Mouse (Mus musculus) cerebellum, adult 8-10 months (tissue): ENCODE measurements around the gene Kcnk7.

ENCODE experiments used
- DNase-seq: peaks from one replicate; pipeline ENCODE4 v3.0.0; 2022

The Kcnk7 gene

DNA sequence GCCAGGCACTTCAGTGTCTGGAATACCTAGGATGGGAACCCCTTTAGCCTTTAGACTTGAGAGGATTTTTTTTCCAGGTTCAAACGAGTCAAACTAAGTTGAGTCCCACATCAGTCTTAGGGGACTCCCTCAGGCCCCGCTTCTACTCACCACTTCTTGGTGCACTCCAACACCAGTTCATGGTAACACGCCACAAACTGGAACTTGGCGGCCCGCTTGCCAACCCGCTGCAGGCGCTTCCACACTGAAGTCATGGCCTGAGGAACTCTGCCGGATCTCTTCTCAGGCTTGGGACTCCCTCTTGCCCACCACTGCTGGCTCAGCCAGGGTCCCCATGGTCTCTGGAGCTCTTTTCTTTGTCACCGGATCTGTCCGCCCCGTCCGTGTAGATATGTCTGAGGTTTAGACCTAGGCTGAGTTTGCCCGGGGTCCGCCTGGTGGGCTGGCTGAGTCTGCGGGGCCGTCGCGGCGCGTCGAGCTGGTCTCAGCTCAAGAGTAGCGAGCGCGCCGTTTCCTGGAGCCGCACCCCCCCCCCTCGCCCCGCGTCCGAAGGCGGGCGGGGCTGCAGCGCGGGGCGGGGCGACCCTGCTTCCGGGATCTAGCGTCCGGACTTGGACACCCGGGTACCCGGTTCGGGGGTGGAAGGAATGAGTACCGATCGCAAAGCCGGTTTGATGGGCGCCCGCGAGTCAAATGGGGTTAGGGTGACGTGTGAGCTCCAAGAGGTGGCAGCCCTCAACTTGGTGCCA lies 21.8 kb downstream of the Kcnk7 start, which contains the start of gene Ehbp1l1:
Gene Ehbp1l1, minus strand, starts transcription at position 551 of the 749 bp plus-strand sequence.
- no peak for DNase-seq

DNA sequence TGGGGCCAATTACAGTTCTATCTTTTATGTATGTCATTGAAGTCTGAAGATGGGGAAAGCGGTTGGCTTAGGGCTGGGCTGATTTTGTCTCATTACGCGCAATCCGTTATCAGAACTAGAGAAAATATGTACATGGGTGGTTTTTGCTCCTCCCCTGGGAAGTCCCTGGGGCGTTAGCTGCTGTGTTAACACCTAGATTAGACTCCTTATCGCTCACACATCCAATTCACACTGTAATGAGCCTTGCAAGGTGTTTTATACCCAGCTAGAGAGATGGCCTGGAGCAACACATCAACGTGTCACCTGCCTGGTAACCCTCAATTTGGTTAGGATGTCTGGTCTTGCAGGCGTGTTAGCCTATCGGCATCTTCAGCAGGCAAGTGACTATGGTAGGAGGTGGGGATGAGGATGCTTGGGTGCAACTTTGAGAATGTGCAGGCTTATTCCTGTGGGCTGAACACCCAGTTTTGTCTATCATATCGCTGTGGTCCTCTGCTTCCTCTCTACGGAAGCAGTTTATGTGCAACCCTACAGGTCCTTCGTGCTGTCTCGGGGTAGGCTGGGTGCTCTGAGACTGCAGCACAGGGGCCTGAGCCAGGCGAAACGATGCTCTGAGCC lies 22.9 kb downstream of the Kcnk7 start:
- DNase-seq, result no peak

DNA sequence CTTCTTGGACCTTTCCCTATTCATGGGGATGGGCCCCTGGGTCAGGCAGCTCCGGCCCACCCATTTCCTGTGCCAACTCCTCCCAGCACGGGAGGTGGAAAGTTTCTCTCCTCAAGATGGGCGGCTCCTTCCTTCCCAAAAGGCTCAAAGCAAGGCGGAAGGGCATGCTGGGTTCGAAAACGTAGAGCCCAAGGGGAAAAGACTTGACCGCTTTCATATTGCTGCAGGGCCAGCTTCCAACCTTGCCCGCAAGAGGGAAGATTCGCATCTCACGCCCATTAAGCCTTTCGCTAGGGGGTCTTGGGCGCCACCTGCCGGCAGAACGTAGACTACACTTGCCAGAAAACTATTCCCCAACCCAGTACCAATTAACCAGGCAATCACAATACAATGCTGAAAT lies 23.5 kb downstream of the Kcnk7 start:
- peak; percentile 87 for DNase-seq

DNA sequence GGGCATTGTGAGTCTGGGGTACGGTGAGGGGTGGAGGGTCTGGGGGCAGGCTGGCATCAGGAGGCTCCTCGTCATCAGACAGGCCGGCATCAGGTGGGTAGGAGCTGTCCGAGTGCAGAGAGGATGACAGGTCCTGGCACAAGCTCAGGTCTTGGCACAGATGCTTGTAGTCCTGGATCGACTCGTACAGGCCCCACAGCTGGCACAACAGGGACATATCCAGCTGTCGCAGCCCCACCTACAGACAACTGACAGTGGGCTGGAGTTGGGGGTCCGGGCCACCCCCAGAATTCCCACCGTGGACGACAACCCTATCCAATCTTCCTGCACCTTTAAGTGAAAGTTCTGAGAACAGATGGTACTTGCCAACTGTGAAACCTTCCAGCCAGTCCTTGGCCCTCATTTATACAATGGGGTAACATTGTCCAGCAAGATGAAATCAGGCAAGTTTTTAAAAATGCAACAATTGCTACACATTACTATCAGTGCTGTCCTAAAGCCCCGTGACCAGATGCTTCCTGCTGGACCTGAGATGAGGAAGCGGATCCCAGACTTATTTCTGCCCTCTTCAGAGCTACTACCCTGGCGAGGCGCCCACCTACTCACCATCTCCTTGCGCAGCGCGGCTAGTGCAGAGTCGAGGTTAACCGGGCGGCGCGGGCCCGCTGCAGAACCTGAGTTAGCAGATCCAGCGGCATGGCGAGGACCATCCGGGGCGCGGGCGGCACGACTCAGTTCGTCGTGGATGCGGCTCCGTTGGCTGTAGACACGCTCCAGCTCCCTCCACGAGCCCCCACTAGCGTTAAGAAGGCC lies 24.7 kb downstream of the Kcnk7 start:
- DNase-seq, result peak; percentile 61

DNA sequence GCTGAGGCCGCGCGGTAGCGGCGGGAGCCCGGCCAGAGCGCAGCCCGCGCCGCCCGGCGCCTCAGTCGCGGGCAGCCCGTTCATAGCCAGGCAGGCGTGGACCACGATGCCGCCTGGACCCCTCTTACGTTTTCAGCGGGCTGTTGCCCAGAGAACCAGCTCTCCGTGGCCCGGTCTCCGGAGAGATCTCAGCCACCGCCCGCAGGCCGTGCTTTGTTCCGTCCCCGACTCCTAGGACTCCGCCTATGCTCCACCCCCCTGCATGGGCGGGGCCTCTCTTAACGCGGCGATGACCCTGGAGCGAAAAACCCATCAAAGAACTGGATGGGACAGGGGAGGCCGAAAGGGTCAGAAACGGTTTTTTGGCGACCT lies 25.3 kb downstream of the Kcnk7 start, which contains the start of gene Fam89b:
Gene Fam89b, minus strand, starts transcription at position 210 of the 372 bp plus-strand sequence.
- peak; percentile 77 for DNase-seq

DNA sequence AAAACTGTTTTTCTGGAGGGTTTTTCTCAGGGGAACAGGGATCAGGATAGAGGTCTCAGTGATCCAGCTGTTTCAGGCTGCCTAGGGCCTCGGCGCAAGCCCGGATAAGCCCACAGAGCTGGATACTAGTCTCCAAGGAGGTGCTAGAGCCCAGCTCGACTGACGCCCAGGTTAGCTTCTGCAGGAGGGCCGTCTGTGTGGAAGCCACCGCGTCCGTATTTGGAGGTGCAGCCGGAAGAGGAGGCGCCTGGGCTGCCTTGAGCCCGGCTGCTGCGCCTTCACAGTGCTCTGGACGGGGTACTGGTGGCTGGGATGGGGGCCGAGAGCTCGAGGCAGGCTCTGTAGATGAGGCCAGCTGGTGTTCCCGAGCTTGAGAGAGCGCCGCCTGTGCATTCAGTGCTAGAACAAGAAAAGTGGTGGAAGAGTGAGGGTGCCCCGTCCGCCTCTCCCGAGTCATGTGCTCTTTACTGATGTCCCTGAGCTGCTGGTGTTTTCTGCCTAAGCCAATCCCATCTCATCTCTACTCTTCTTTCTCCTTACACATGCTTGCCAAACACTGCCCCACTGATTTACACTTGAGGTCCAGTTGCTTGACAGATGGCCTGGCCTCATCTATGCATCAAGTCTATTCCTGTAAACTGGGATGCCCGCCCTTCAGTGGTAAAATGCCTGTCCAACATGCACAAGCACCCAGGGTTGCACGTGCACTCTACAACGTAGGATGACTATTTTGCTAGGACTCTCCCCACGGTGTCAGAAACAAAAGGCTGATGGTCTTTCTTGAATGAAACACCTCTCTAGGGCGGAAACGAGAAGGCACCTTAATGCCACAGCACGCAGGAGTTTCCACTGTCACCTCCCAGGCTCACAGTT lies 26.4 kb downstream of the Kcnk7 start:
- peak; percentile 52 for DNase-seq

DNA sequence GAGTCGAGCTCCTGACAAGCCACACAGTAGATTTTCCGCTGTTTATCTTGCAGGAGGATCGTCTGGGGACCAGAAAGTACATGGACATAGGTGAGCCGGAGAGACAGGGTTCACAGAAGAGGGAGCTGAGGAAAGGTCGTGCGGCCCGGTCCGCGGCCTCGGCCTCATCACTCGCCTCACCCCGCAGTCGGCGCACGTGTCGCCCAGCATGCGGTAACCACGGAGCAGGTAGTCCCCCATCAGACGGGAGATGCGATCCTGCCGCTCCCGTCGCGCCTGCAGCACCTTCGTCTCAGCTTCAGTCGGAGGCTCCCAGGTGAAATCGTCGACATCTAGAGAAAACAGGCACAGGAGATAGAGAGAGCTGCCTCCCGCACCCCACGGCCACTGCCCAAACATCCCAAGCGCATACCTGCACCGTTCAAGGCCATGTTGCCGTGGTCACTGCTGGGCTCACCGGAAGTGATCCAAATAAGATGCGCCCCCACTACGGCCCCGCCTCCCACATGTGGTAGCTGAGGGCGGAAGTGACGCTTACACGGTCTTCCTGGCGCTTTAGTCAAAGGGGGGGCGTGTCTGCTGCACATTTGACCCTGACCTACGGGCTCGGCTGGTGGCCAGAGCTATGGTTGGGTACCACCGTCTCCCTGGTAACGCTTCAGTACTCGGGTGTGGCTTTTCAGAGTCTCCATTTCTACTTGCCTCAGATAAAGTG lies 27.3 kb downstream of the Kcnk7 start:
- DNase-seq, result peak; percentile 89

DNA sequence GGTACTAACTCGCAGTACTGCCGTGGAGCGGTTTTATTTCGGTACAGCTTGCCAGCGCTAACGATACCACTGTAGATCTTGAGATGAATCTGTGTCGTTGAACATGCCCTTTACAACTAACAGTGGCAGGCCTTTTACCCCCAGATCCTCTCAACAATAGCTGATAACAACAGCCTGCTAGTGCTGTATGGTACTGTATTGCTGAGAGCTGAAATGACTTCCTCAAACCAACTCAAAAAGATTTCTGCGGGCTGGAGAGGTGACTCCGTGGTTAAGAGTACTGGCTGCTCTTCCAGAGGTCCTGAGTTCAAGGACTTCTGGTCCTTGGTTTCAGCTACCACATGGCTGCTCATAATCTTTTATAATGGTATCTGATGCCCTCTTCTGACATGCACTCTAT lies 30.2 kb downstream of the Kcnk7 start:
- DNase-seq, result no peak

DNA sequence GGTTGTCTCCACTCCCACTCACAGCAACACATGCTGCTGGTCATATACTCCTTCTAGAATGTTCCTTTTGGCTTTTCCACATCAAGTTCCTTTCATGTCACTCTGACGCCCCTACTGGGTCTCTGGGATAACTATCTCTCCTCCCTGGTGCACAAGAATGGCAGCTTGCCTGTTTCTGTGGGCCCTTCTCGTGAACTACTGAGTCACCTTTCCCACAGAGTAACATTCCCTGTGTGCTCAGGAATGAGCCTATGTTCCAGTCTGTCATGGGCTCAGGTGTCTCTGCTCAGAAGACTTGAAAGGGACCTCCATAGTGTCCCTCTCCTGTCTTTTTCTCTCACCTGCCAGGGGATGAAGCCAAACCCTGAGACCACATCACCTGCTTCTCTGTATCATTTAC lies 35.3 kb downstream of the Kcnk7 start:
- no peak for DNase-seq

DNA sequence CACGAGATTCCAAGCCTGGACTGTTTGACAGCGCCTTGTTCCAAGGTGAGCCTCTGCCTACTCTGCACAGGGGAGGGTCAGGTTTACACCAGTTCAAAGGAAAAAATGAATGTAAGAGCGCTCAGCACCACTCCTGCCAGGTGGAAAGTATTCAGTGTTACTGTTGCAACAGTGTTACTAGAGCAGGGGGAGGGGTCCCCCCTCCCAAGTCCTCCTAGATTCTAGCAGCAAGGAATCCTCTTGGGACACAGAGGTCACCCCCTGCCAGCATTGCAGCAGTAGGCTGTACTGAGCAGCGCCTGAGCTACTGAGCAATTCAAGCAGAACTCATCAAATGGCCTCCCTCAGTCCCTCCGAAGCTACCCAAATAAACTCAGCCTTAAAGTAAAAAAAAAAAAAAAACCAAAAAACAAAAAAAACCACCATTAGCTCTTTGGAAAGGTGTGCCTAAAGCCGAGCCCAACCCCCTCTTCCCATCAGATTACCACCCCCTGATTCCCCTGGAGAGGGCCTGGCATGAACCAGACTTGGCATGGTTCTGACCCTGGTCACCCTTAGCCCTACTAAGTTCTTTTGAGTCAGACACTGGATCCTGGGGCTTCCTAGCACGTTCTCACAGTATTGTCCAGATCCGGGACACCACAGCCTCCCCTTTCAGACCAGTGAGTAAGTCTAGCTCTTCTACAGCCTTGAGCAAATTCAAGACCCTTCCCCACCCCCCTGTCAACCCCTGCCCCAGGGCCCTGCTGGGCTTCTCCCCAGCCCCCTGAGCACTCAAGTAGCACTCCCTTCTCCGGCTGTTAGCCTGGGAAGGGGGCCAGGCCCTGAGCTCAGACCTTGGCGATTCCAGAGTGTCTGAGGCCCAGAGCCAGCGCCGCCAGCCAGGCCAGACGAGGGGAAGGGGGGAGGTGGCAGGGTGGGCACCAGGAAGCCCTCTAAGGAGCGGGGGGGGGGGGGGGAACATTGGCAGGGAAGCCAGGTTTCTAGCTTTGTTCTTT lies 36.5 kb downstream of the Kcnk7 start, which contains the start of gene Ltbp3:
Gene Ltbp3, plus strand, starts transcription at position 585 of the 998 bp plus-strand sequence.
- peak; percentile 71 for DNase-seq

DNA sequence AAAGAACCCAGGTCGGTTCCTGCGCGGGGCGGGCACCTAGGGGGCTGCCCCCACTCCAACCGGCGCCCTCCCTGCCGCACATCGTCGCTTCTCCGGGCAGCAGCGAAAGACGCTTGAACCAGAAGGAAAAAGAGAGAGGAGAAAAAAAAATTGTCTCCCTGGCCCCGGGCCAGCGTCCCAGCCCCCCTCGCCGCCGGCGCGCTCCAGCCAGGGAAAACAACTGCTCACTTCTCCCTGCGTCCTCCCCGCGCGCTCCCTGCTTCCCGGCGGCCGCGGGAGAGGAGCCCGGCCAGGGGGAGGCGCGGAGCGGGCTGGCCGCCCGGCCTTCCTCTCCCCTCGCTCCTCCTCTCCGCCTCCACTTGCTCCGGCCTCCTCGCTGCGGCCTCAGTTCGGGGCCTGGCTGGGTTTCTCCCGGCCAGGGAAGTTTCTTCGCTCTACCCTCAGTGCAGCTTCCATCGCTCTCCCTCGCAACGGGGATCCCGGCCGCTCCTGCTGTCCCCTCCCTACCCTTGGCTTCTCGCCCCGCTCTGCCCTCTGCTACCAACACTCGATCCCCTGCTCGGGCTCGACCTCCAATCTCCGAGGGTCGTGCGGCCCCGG lies 37.6 kb downstream of the Kcnk7 start:
- DNase-seq, result peak; percentile 81

DNA sequence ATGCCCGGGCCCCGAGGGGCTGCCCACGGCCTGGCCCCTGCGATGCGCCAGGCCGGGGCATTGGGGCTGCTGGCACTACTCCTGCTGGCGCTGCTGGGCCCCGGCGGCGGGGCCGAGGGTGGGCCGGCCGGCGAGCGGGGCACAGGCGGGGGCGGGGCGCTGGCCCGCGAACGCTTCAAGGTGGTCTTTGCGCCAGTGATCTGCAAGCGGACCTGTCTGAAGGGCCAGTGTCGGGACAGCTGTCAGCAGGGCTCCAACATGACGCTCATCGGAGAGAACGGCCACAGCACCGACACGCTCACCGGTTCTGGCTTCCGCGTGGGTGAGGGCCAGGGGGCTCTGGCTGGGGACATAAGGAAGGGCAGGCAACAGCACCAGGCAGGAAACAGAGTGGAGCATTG lies 38.1 kb downstream of the Kcnk7 start:
- peak; percentile 52 for DNase-seq

DNA sequence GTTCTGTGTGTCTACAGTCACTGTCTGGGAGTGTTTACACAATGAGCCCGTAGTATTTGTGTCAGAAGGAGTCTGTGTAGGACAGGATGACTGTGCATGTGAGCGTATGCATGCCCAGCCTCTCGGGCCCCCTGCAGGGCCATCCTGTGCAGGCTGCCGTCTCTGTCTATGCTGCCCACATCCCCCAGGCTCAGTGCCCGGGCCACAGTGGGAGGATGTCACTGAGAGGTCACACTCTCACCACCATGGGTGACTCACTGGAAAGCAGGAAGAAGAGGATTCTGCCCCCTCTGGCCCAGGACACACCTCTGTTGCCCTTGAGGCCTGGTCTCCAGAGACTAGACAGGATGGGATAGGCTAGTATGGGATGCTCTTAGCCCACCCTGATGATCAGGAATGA lies 39.4 kb downstream of the Kcnk7 start:
- DNase-seq, result peak; percentile 53

DNA sequence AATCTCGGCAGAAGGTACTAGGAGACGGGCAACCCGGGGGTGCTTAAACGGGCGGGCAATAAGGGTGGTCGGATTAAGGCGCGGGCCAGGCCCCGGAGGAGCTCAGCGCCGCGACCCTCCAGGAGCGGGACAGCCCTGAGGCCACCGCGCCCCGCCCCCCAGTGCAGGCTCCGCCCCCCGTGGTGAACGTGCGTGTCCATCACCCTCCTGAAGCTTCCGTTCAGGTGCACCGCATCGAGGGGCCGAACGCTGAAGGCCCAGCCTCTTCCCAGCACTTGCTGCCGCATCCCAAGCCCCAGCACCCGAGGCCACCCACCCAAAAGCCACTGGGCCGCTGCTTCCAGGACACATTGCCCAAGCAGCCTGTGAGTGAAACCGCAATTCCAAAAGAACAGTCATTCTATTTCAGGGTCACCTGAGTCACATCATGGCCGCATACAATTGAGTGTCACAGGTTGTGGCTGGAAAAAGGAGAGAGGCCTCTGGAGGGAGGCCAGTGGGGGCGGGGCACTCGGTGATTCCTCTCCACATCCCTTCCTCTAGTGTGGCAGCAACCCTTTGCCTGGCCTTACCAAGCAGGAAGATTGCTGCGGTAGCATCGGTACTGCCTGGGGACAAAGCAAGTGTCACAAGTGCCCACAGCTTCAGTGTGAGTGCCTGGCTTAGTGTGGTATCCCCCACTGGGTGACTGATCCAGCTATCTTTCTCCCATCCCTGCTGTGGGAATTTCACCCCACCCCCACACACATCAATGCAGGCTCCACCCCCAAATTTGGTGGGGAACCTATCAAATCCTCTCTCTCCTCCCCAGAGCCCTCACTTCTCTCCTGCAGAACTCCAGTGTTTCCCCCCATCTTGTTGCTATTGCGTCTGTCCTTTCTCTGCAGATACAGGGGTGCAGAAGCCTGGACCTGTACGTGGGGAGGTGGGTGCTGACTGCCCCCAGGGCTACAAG lies 41.9 kb downstream of the Kcnk7 start:
- DNase-seq, result peak; percentile 29

DNA sequence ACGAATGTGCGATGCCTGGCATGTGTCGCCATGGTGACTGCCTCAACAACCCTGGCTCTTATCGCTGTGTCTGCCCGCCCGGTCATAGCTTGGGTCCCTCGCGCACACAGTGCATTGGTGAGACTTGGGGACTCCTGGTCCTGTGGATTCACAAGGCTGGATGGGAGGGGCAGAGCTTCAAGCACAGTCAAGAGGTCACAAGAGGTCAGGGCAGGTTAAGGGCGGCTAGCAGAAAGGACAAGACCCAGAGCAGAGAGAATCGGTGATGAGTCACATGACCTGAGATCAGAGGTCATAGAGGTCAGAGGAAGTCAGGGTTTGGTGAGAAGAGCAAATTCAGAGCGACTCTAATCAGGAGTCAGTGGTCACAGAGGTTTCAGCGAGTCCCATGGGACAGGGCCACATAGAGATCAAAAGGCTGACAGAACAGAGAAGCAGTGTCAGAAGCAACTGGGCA lies 42.8 kb downstream of the Kcnk7 start:
- no peak for DNase-seq

DNA sequence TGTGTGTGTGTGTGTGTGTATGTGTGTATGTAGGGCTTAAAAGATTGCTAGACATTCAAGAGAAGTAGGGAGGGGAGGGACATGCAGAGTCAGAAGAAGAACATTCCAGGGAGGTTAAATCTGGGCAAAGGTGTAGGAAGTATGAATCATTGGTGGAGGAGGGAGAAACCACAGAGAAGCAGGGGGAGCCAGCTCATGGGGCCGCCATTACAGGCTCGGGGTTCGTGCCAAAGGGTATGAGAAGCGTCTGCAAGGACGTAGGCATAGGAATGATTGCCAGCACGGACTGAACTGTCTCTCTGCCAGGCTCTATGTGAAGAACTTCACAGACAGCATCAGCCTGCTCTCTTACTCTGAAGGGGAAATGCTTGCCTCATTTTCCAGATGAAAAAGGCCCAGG lies 45.3 kb downstream of the Kcnk7 start:
- DNase-seq, result no peak

DNA sequence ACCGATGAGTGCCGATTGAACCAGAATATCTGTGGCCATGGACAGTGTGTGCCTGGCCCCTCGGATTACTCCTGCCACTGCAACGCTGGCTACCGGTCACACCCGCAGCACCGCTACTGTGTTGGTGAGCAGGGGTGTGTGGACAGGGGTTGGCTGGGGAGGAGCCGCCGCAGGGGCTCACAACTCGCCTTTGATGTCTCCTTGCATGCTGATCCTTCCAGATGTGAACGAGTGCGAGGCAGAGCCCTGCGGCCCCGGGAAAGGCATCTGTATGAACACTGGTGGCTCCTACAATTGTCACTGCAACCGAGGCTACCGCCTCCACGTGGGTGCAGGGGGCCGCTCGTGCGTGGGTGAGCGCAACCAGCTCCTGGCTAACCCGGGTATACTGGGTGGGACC lies 46.8 kb downstream of the Kcnk7 start:
- no peak for DNase-seq

DNA sequence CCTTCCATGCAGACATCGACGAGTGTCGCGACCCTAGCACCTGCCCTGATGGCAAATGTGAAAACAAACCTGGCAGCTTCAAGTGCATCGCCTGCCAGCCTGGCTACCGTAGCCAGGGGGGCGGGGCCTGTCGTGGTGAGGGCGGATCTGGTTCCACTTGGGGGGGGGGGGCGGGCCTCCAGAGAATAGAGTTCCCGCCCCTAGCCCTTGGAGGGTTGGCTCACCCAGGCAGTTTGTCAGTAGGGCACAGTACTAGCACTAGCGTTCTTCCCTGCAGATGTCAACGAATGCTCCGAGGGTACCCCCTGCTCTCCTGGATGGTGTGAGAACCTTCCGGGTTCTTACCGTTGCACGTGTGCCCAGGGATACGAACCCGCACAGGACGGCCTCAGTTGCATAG lies 47.6 kb downstream of the Kcnk7 start:
- DNase-seq, result no peak
